Mouse (Mus musculus): ENCODE results near the gene Ddost. TPM values are rescaled to one million over a fixed set of nuclear protein-coding genes. Genes with fewer than 3 reads are reported as not detected.

Gene Ddost
- polyA plus RNA-seq, 1 experiment from 2014 or later, result 273 TPM

DNA sequence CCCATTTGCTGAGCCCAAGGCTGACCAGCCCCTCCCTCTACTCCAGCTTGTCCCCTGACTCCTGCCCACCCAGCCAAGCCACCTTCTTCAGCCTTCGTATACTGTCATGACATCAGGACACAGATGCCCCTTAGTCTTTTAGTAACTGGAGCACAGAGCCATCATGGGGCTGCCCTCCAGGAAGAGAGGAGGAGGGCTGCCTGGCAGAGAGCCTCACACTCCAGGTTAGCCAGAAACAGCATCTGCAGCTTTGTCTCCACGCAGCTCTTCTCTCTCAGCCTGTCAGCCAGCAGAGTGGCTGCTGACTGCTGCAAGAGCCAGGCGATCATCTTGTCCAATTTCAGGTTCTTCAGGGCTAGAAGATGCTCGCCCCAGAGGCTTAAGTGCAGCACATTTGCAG is 9.3 kb downstream of the Ddost start:
- WGBS, result 92% methylated on average over 4 of the region's 4 CpGs
- H3K36me3 ChIP-seq (replicated peaks), result peaks cover 87% of the 10 kb centered on the region
- no peak for DNase-seq (ENCODE audit: low spot score)
- H3K27me3 ChIP-seq (replicated peaks; ENCODE audit: low read depth, poor library complexity, severe bottlenecking), result no peaks in the 10 kb centered on the region
- H3K27ac ChIP-seq (replicated peaks), result no peak overlapping the region
- 0 out of 2 replicates have a peak, but pooled peaks cover 3% of the 10 kb centered on the region for H3K9me3 ChIP-seq
- H3K4me3 ChIP-seq, result no peak overlapping the region
- 0 out of 2 replicates have a peak, but pooled peaks cover 5% of the 10 kb centered on the region for H3K4me1 ChIP-seq

GRCm38 (mm10) chr4:138315781-138316180 is 11.3 kb downstream of the Ddost start:
- H3K36me3 ChIP-seq (replicated peaks), result peaks cover 77% of the 10 kb centered on the region
- 0 out of 2 replicates have a peak, but pooled peaks cover 3% of the 10 kb centered on the region for H3K9me3 ChIP-seq
- peak; percentile 36 for DNase-seq (ENCODE audit: low spot score)
- H3K4me3 ChIP-seq, result no peak overlapping the region
- H3K27ac ChIP-seq (replicated peaks), result no peak overlapping the region
- 69% methylated on average over 9 of the region's 9 CpGs for WGBS
- H3K27me3 ChIP-seq (replicated peaks; ENCODE audit: low read depth, poor library complexity, severe bottlenecking), result no peaks in the 10 kb centered on the region
- 0 out of 2 replicates have a peak, but pooled peaks cover 5% of the 10 kb centered on the region for H3K4me1 ChIP-seq

DNA sequence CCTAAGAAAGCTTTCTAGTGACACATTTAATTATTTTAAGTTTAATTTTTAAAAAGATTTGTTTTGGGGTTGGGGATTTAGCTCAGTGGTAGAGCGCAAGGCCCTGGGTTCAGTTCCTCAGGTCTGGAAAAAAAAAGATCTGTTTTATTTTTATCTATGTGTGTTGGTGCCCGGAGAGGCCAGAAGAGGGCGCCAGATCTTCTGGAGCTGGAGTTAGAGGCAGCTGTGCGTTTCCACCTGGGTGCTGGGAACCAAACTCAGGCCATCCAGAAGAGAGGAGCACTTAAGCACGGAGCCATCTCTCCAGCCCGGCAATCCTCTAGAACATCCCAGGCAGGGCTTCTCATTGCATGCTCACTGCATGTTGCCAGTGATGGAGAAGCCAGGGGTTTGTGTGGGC is 11.8 kb downstream of the Ddost start:
- no peak for DNase-seq (ENCODE audit: low spot score)
- Histone ChIP-seq H3K27ac (replicated peaks) (no peak overlapping the region), H3K9me3 (0 out of 2 replicates have a peak, but pooled peaks cover 3% of the 10 kb centered on the region), H3K27me3 (replicated peaks; ENCODE audit: low read depth, poor library complexity, severe bottlenecking) (no peaks in the 10 kb centered on the region), H3K4me1 (0 out of 2 replicates have a peak, but pooled peaks cover 7% of the 10 kb centered on the region), H3K36me3 (replicated peaks) (peaks cover 71% of the 10 kb centered on the region), H3K4me3 (no peak overlapping the region)
- 86% methylated on average over 6 of the region's 6 CpGs for WGBS

- H3K9me3 ChIP-seq, result 0 out of 2 replicates have a peak, but pooled peaks cover 3% of the 10 kb centered on the region
- 48% methylated on average over 6 of the region's 6 CpGs for WGBS
- no peak overlapping the region for H3K4me3 ChIP-seq
- peaks cover 48% of the 10 kb centered on the region for H3K36me3 ChIP-seq (replicated peaks)
- H3K4me1 ChIP-seq, result peaks cover 17% of the 10 kb centered on the region
- DNase-seq (ENCODE audit: low spot score), result peak; percentile 69
- H3K27me3 ChIP-seq (replicated peaks; ENCODE audit: low read depth, poor library complexity, severe bottlenecking), result no peaks in the 10 kb centered on the region
- H3K27ac ChIP-seq (replicated peaks), result no peak overlapping the region
Measured at GRCm38 (mm10) chr4:138318509-138319266, 14.2 kb downstream of the Ddost start.

GRCm38 (mm10) chr4:138319508-138319907 is 15.0 kb downstream of the Ddost start:
- DNase-seq (ENCODE audit: low spot score), result peak; percentile 84
- 0 out of 2 replicates have a peak overlapping the region, but pooled peaks have one; percentile 10 for H3K27ac ChIP-seq (replicated peaks)
- H3K9me3 ChIP-seq, result 0 out of 2 replicates have a peak, but pooled peaks cover 3% of the 10 kb centered on the region
- no peak overlapping the region for H3K4me3 ChIP-seq
- H3K36me3 ChIP-seq (replicated peaks), result peaks cover 40% of the 10 kb centered on the region
- H3K4me1 ChIP-seq, result peaks cover 19% of the 10 kb centered on the region
- H3K27me3 ChIP-seq (replicated peaks; ENCODE audit: low read depth, poor library complexity, severe bottlenecking), result no peaks in the 10 kb centered on the region
- 32% methylated on average over 10 of the region's 10 CpGs for WGBS

GRCm38 (mm10) chr4:138320711-138321110 is 16.2 kb downstream of the Ddost start:
- peaks cover 25% of the 10 kb centered on the region for H3K4me1 ChIP-seq
- no peaks in the 10 kb centered on the region for H3K27me3 ChIP-seq (replicated peaks; ENCODE audit: low read depth, poor library complexity, severe bottlenecking)
- WGBS, result 83% methylated on average over 11 of the region's 11 CpGs
- no peak overlapping the region for H3K4me3 ChIP-seq
- peaks cover 30% of the 10 kb centered on the region for H3K36me3 ChIP-seq (replicated peaks)
- no peak overlapping the region for H3K27ac ChIP-seq (replicated peaks)
- DNase-seq (ENCODE audit: low spot score), result no peak
- H3K9me3 ChIP-seq, result 0 out of 2 replicates have a peak, but pooled peaks cover 3% of the 10 kb centered on the region

- no peak overlapping the region for H3K4me3 ChIP-seq
- no peaks in the 10 kb centered on the region for H3K27me3 ChIP-seq (replicated peaks; ENCODE audit: low read depth, poor library complexity, severe bottlenecking)
- H3K9me3 ChIP-seq, result 0 out of 2 replicates have a peak, but pooled peaks cover under 1% of the 10 kb centered on the region
- no peak for DNase-seq (ENCODE audit: low spot score)
- 80% methylated on average over 7 of the region's 7 CpGs for WGBS
- peaks cover 22% of the 10 kb centered on the region for H3K36me3 ChIP-seq (replicated peaks)
- peaks cover 33% of the 10 kb centered on the region for H3K4me1 ChIP-seq
- no peak overlapping the region for H3K27ac ChIP-seq (replicated peaks)
Measured at GRCm38 (mm10) chr4:138321488-138321887, 17.0 kb downstream of the Ddost start.

DNA sequence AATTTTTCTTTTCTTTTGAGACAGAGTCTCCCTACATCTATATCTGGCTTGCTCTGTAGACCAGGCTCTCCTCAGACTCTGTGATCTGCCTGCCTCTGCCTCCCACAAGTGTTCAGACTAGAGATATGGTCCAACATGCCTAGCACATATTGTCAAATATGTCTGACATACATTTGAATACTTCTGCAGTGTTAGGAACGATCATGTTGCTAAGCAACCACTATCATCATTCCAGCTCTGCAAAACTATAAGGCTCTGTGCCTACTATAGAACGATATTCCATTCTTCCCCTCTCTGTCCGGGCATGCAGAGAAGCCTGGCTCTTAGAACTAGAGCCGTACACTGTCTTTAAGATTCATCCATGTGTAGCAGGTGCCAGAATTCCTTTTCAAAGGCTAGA is 18.2 kb downstream of the Ddost start:
- DNase-seq (ENCODE audit: low spot score), result no peak
- Histone ChIP-seq H3K4me1 (peaks cover 35% of the 10 kb centered on the region), H3K27ac (replicated peaks) (no peak overlapping the region), H3K4me3 (no peak overlapping the region), H3K27me3 (replicated peaks; ENCODE audit: low read depth, poor library complexity, severe bottlenecking) (no peaks in the 10 kb centered on the region), H3K36me3 (replicated peaks) (peaks cover 11% of the 10 kb centered on the region), H3K9me3 (no peaks in the 10 kb centered on the region)
- WGBS, result 68% methylated on average over 4 of the region's 4 CpGs

GRCm38 (mm10) chr4:138323753-138324152 is 19.2 kb downstream of the Ddost start:
- no peak overlapping the region for H3K4me3 ChIP-seq
- 75% methylated on average over 4 of the region's 4 CpGs for WGBS
- no peak for DNase-seq (ENCODE audit: low spot score)
- H3K27ac ChIP-seq (replicated peaks), result no peak overlapping the region
- peaks cover 10% of the 10 kb centered on the region for H3K36me3 ChIP-seq (replicated peaks)
- H3K9me3 ChIP-seq, result no peaks in the 10 kb centered on the region
- H3K4me1 ChIP-seq, result peaks cover 36% of the 10 kb centered on the region
- H3K27me3 ChIP-seq (replicated peaks; ENCODE audit: low read depth, poor library complexity, severe bottlenecking), result no peaks in the 10 kb centered on the region

GRCm38 (mm10) chr4:138324451-138324850 is 19.9 kb downstream of the Ddost start:
- Histone ChIP-seq H3K27me3 (replicated peaks; ENCODE audit: low read depth, poor library complexity, severe bottlenecking) (no peaks in the 10 kb centered on the region), H3K4me1 (peaks cover 35% of the 10 kb centered on the region), H3K27ac (replicated peaks) (no peak overlapping the region), H3K9me3 (no peaks in the 10 kb centered on the region), H3K36me3 (replicated peaks) (peaks cover 10% of the 10 kb centered on the region), H3K4me3 (no peak overlapping the region)
- DNase-seq (ENCODE audit: low spot score), result no peak
- WGBS, result 90% methylated on average over 3 of the region's 3 CpGs

DNA sequence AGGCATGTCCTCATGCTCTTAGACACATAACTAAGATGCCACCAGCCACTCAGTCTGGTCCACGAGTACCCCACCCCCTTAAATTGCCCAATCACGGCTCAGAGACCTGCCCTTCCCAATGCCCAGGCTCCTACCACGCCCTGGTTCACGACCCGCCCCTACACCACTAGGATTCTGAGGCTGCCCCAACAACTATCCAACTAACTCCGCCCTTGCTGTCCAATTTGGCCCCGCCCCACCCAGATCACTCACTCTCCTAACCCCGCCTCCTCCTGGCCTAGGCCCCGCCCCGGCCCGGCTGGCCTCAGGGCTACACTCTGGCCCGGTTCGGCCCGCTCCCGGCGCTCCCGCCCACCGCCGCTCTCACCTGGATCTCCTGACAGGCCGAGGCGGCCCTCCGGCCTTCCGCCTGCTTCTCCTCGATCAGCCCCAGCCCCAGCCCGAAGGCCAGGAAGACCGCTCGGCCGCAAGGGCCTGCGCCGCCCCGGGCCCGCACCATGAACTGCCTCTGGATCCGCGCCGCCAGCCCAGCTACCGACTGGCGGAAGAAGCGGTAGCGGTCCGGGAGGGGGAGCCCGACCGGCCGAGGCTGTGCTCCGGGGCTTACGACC is 21.0 kb downstream of the Ddost start:
- DNase-seq (ENCODE audit: low spot score), result peak; percentile 91
- H3K9me3 ChIP-seq, result no peaks in the 10 kb centered on the region
- H3K4me3 ChIP-seq, result peak overlapping the region; percentile 91
- peaks cover 41% of the 10 kb centered on the region for H3K4me1 ChIP-seq
- peak overlapping the region; percentile 95 for H3K27ac ChIP-seq (replicated peaks)
- WGBS, result under 1% methylated on average over 45 of the region's 45 CpGs
- H3K36me3 ChIP-seq (replicated peaks), result no peaks in the 10 kb centered on the region
- 0 out of 2 replicates have a peak, but pooled peaks cover 8% of the 10 kb centered on the region for H3K27me3 ChIP-seq (replicated peaks; ENCODE audit: low read depth, poor library complexity, severe bottlenecking)

- WGBS, result 4% methylated on average over 41 of the region's 41 CpGs
- Histone ChIP-seq H3K27me3 (replicated peaks; ENCODE audit: low read depth, poor library complexity, severe bottlenecking) (peaks cover 15% of the 10 kb centered on the region), H3K9me3 (no peaks in the 10 kb centered on the region), H3K4me3 (peak within 1 kb of the TSS; percentile 91), H3K36me3 (replicated peaks) (no peaks in the 10 kb centered on the region), H3K27ac (replicated peaks) (peak within 1 kb of the TSS; percentile 95), H3K4me1 (peaks cover 40% of the 10 kb centered on the region)
- DNase-seq (ENCODE audit: low spot score), result peak; percentile 90
Measured at GRCm38 (mm10) chr4:138326077-138326695, 21.7 kb downstream of the Ddost start, which contains the start of gene Pink1. Gene Pink1, minus strand, starts transcription at chr4:138326307.

Data from embryonic facial prominence, embryonic 10.5 days (tissue).